Mouse (Mus musculus): Measurements from ENCODE around the gene Ppp4r4.

GRCm38 (mm10) chr12:103513039-103513438, 19.0 kb upstream of the Ppp4r4 start:
- TF ChIP-seq POLR2A (IDR thresholded peaks at IDR 0.05; ENCODE audit: control insufficient read depth, extremely low read depth, insufficient read depth, low read length, poor library complexity) (no peak), CTCF (IDR thresholded peaks at IDR 0.05; ENCODE audit: borderline replicate concordance, control insufficient read depth, extremely low read depth, insufficient read depth, low read length, poor library complexity) (no peak)

Measured in thymus, adult 2 months (tissue).